Mouse (Mus musculus): ENCODE results near the gene Sh2d3c. TPM values are rescaled to one million over a fixed set of nuclear protein-coding genes. Genes with fewer than 3 reads are reported as not detected.

Sh2d3c gene
- polyA plus RNA-seq, 1 experiment from 2014 or later, result 41.2 TPM

GRCm38 (mm10) chr2:32692496-32692895 is 28.4 kb upstream of the Sh2d3c start:
- Histone ChIP-seq H3K4me2 (ENCODE audit: low read depth, low read length) (peak overlapping the region; percentile 87; the same call in 1 of the 2 replicates), H3K36me3 (ENCODE audit: control insufficient read depth, insufficient read depth, low read length) (peaks cover 4% of the 10 kb centered on the region; the same call in 1 of the 2 replicates), H3K9me3 (ENCODE audit: control insufficient read depth, low read length) (no peaks in the 10 kb centered on the region), H3K9ac (replicated peaks; ENCODE audit: low read depth, low read length) (no peak overlapping the region), H3K4me1 (ENCODE audit: control insufficient read depth, insufficient read depth, low read length) (peaks cover 6% of the 10 kb centered on the region), H3K4me3 (ENCODE audit: low read depth, low read length) (no peak overlapping the region), H3K27me3 (ENCODE audit: control insufficient read depth, insufficient read depth, low read length) (no peaks in the 10 kb centered on the region), H3K27ac (ENCODE audit: low read depth, low read length) (no peak overlapping the region)
- no peak for ATAC-seq (ENCODE audit: low read depth)
- WGBS, result 95% methylated on average over 14 of the region's 14 CpGs

- no peaks in the 10 kb centered on the region for H3K9me3 ChIP-seq (ENCODE audit: control insufficient read depth, low read length)
- H3K4me1 ChIP-seq (ENCODE audit: control insufficient read depth, insufficient read depth, low read length), result peaks cover 6% of the 10 kb centered on the region
- 14% methylated on average over 7 of the region's 7 CpGs for WGBS
- peak overlapping the region; percentile 72 for H3K4me3 ChIP-seq (ENCODE audit: low read depth, low read length)
- no peak for ATAC-seq (ENCODE audit: low read depth)
- peak overlapping the region; percentile 87 for H3K4me2 ChIP-seq (ENCODE audit: low read depth, low read length)
- no peaks in the 10 kb centered on the region for H3K36me3 ChIP-seq (ENCODE audit: control insufficient read depth, insufficient read depth, low read length)
- H3K27ac ChIP-seq (ENCODE audit: low read depth, low read length), result no peak overlapping the region; the same call in 1 of the 2 replicates
- H3K9ac ChIP-seq (replicated peaks; ENCODE audit: low read depth, low read length), result peak overlapping the region; percentile 85
- H3K27me3 ChIP-seq (ENCODE audit: control insufficient read depth, insufficient read depth, low read length), result no peaks in the 10 kb centered on the region
Measured at GRCm38 (mm10) chr2:32693282-32693681, 27.6 kb upstream of the Sh2d3c start.

- under 1% methylated on average over 49 of the region's 51 CpGs for WGBS
- peak overlapping the region; percentile 72 for H3K4me3 ChIP-seq (ENCODE audit: low read depth, low read length)
- no peaks in the 10 kb centered on the region for H3K36me3 ChIP-seq (ENCODE audit: control insufficient read depth, insufficient read depth, low read length)
- H3K4me2 ChIP-seq (ENCODE audit: low read depth, low read length), result peak overlapping the region; percentile 87
- H3K9ac ChIP-seq (replicated peaks; ENCODE audit: low read depth, low read length), result peak overlapping the region; percentile 85
- ATAC-seq (ENCODE audit: low read depth), result peak; percentile 99
- no peaks in the 10 kb centered on the region for H3K27me3 ChIP-seq (ENCODE audit: control insufficient read depth, insufficient read depth, low read length)
- H3K4me1 ChIP-seq (ENCODE audit: control insufficient read depth, insufficient read depth, low read length), result peaks cover 6% of the 10 kb centered on the region
- H3K9me3 ChIP-seq (ENCODE audit: control insufficient read depth, low read length), result no peaks in the 10 kb centered on the region
- H3K27ac ChIP-seq (ENCODE audit: low read depth, low read length), result peak overlapping the region; percentile 80
Measured at GRCm38 (mm10) chr2:32693823-32694411, 26.9 kb upstream of the Sh2d3c start.

- H3K9me3 ChIP-seq (ENCODE audit: control insufficient read depth, low read length), result no peaks in the 10 kb centered on the region
- peaks cover 6% of the 10 kb centered on the region for H3K4me1 ChIP-seq (ENCODE audit: control insufficient read depth, insufficient read depth, low read length)
- H3K36me3 ChIP-seq (ENCODE audit: control insufficient read depth, insufficient read depth, low read length), result no peaks in the 10 kb centered on the region
- 0 out of 2 replicates have a peak overlapping the region, but pooled peaks have one; percentile 10 for H3K27ac ChIP-seq (ENCODE audit: low read depth, low read length)
- 0 out of 2 replicates have a peak overlapping the region, but pooled peaks have one; percentile 85 for H3K9ac ChIP-seq (replicated peaks; ENCODE audit: low read depth, low read length)
- no peaks in the 10 kb centered on the region for H3K27me3 ChIP-seq (ENCODE audit: control insufficient read depth, insufficient read depth, low read length)
- 90% methylated on average over 12 of the region's 12 CpGs for WGBS
- no peak; the same call in 1 of the 2 replicates for ATAC-seq (ENCODE audit: low read depth)
- H3K4me3 ChIP-seq (ENCODE audit: low read depth, low read length), result peak overlapping the region; percentile 72
- peak overlapping the region; percentile 87 for H3K4me2 ChIP-seq (ENCODE audit: low read depth, low read length)
Measured at GRCm38 (mm10) chr2:32694691-32695090, 26.2 kb upstream of the Sh2d3c start.

GRCm38 (mm10) chr2:32699680-32700079 is 21.2 kb upstream of the Sh2d3c start:
- ATAC-seq (ENCODE audit: low read depth), result no peak
- H3K27me3 ChIP-seq (ENCODE audit: control insufficient read depth, insufficient read depth, low read length), result no peaks in the 10 kb centered on the region
- H3K4me3 ChIP-seq (ENCODE audit: low read depth, low read length), result no peak overlapping the region
- peaks cover 15% of the 10 kb centered on the region for H3K36me3 ChIP-seq (ENCODE audit: control insufficient read depth, insufficient read depth, low read length)
- no peaks in the 10 kb centered on the region for H3K4me1 ChIP-seq (ENCODE audit: control insufficient read depth, insufficient read depth, low read length)
- H3K4me2 ChIP-seq (ENCODE audit: low read depth, low read length), result no peak overlapping the region
- H3K9me3 ChIP-seq (ENCODE audit: control insufficient read depth, low read length), result no peaks in the 10 kb centered on the region
- WGBS, result 77% methylated on average over 6 of the region's 6 CpGs
- no peak overlapping the region for H3K9ac ChIP-seq (replicated peaks; ENCODE audit: low read depth, low read length)
- H3K27ac ChIP-seq (ENCODE audit: low read depth, low read length), result no peak overlapping the region

GRCm38 (mm10) chr2:32700966-32701743 is 19.7 kb upstream of the Sh2d3c start:
- no peak overlapping the region for H3K4me2 ChIP-seq (ENCODE audit: low read depth, low read length)
- H3K36me3 ChIP-seq (ENCODE audit: control insufficient read depth, insufficient read depth, low read length), result peaks cover 28% of the 10 kb centered on the region
- no peaks in the 10 kb centered on the region for H3K4me1 ChIP-seq (ENCODE audit: control insufficient read depth, insufficient read depth, low read length)
- ATAC-seq (ENCODE audit: low read depth), result no peak
- no peaks in the 10 kb centered on the region for H3K27me3 ChIP-seq (ENCODE audit: control insufficient read depth, insufficient read depth, low read length)
- no peak overlapping the region for H3K9ac ChIP-seq (replicated peaks; ENCODE audit: low read depth, low read length)
- 88% methylated on average over 14 of the region's 14 CpGs for WGBS
- H3K4me3 ChIP-seq (ENCODE audit: low read depth, low read length), result no peak overlapping the region
- no peak overlapping the region for H3K27ac ChIP-seq (ENCODE audit: low read depth, low read length)
- H3K9me3 ChIP-seq (ENCODE audit: control insufficient read depth, low read length), result no peaks in the 10 kb centered on the region

- WGBS, result 95% methylated on average over 8 of the region's 8 CpGs
- Histone ChIP-seq H3K9me3 (ENCODE audit: control insufficient read depth, low read length) (no peaks in the 10 kb centered on the region), H3K36me3 (ENCODE audit: control insufficient read depth, insufficient read depth, low read length) (peaks cover 43% of the 10 kb centered on the region), H3K4me2 (ENCODE audit: low read depth, low read length) (no peak overlapping the region), H3K4me1 (ENCODE audit: control insufficient read depth, insufficient read depth, low read length) (no peaks in the 10 kb centered on the region), H3K27ac (ENCODE audit: low read depth, low read length) (no peak overlapping the region), H3K9ac (replicated peaks; ENCODE audit: low read depth, low read length) (no peak overlapping the region), H3K27me3 (ENCODE audit: control insufficient read depth, insufficient read depth, low read length) (no peaks in the 10 kb centered on the region), H3K4me3 (ENCODE audit: low read depth, low read length) (no peak overlapping the region)
- no peak for ATAC-seq (ENCODE audit: low read depth)
Measured at GRCm38 (mm10) chr2:32703046-32703445, 17.8 kb upstream of the Sh2d3c start.

GRCm38 (mm10) chr2:32704021-32704421 is 16.8 kb upstream of the Sh2d3c start, which contains the start of gene Fpgs:
Gene Fpgs (minus strand): TSS chr2:32704145.
- H3K9ac ChIP-seq (replicated peaks; ENCODE audit: low read depth, low read length), result no peak within 1 kb of the TSS
- H3K4me3 ChIP-seq (ENCODE audit: low read depth, low read length), result no peak within 1 kb of the TSS
- no peaks in the 10 kb centered on the region for H3K27me3 ChIP-seq (ENCODE audit: control insufficient read depth, insufficient read depth, low read length)
- no peaks in the 10 kb centered on the region for H3K4me1 ChIP-seq (ENCODE audit: control insufficient read depth, insufficient read depth, low read length)
- no peaks in the 10 kb centered on the region for H3K9me3 ChIP-seq (ENCODE audit: control insufficient read depth, low read length)
- no peak within 1 kb of the TSS for H3K27ac ChIP-seq (ENCODE audit: low read depth, low read length)
- peaks cover 43% of the 10 kb centered on the region for H3K36me3 ChIP-seq (ENCODE audit: control insufficient read depth, insufficient read depth, low read length)
- WGBS, result 82% methylated on average over 2 of the region's 2 CpGs
- ATAC-seq (ENCODE audit: low read depth), result no peak
- no peak within 1 kb of the TSS for H3K4me2 ChIP-seq (ENCODE audit: low read depth, low read length)

GRCm38 (mm10) chr2:32705018-32705417 is 15.8 kb upstream of the Sh2d3c start:
- H3K4me3 ChIP-seq (ENCODE audit: low read depth, low read length), result no peak overlapping the region
- ATAC-seq (ENCODE audit: low read depth), result no peak
- H3K27ac ChIP-seq (ENCODE audit: low read depth, low read length), result no peak overlapping the region
- no peak overlapping the region for H3K4me2 ChIP-seq (ENCODE audit: low read depth, low read length)
- no peaks in the 10 kb centered on the region for H3K27me3 ChIP-seq (ENCODE audit: control insufficient read depth, insufficient read depth, low read length)
- H3K9ac ChIP-seq (replicated peaks; ENCODE audit: low read depth, low read length), result no peak overlapping the region
- peaks cover 52% of the 10 kb centered on the region for H3K36me3 ChIP-seq (ENCODE audit: control insufficient read depth, insufficient read depth, low read length)
- H3K9me3 ChIP-seq (ENCODE audit: control insufficient read depth, low read length), result no peaks in the 10 kb centered on the region
- H3K4me1 ChIP-seq (ENCODE audit: control insufficient read depth, insufficient read depth, low read length), result 0 out of 2 replicates have a peak, but pooled peaks cover 2% of the 10 kb centered on the region
- 95% methylated on average over 7 of the region's 7 CpGs for WGBS

Data from neural tube, embryonic 14.5 days (tissue).